Mouse (Mus musculus) lung, postnatal 36 days (tissue): ENCODE measurements around the gene Ralgapa1.
"Not testable (repeated sequence)": the region's sequence is repeated elsewhere in the genome, so short reads cannot be mapped to it uniquely, and the experiment has no call there.

ENCODE experiments used
- DNase-seq: peaks from one replicate; pipeline ENCODE4 v3.0.0; 2022; ENCODE audit warnings: mixed read lengths

Gene Ralgapa1

DNA sequence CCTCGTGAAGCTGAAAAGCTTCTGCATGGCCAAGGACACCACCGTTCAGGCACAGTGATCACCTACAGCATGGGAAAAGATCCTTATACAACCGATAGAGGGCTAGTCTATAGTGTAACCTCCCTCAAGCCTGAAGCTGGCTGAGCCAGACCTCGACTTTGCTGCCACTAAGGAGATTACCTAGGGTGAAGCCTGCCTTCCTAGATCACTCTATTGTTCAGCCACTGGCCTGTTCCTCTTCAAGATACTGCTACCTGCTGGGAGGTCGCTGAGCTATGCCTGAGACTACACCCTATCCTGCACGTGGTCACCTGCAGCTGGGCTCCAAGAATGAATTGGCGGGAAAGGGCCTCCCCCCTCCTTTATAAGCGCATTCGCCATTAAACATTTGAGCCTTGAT, 234.0 kb downstream of the Ralgapa1 start:
- not testable (repeated sequence) for DNase-seq

- DNase-seq: peak; percentile 23
Observed at GRCm38 (mm10) chr12:55573794-55574193, 247.2 kb downstream of the Ralgapa1 start.

- DNase-seq: no peak
Observed at GRCm38 (mm10) chr12:55573089-55573488, 247.9 kb downstream of the Ralgapa1 start.

GRCm38 (mm10) chr12:55571661-55572060, 249.3 kb downstream of the Ralgapa1 start:
- DNase-seq: peak; percentile 6

- no peak for DNase-seq
Observed at GRCm38 (mm10) chr12:55571181-55571580, 249.8 kb downstream of the Ralgapa1 start.

DNA sequence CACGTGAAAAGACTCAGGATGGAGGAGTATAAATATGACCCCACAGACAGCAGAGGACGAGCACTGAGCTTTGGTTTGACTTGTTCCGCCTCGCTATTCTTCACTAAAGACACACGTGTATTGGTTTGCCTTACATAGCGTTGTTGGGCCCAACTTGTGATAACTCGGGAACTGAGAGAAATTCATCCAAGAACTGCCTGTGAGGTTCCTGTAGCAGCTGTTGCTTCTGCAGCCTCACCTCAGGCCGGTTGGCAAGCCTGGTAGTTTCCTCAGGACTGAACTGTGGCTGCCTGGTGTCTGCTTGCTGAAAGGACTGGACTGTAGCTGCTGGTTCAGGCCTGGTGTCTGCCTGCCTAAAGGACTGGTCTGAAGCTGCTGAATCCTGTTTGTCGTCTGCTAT, 250.3 kb downstream of the Ralgapa1 start:
- no peak for DNase-seq

DNA sequence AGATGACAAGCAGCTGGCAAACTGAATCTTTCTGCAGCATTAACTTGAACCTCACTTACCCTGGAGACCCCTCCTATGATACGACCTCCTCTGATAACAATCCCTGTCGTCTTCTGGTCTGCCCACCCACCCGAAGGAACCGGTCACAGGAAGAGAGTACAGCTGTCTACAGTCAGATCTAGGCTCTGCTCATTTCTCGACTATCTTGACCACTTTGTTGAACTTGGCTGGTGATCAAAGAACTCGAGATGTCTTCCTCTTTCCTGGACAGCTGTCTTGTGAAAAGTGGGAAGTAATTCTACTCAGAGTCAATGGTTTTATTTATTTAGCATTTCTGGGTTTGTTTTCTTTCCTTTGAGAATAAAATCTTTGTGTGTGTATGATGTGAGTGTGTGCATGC, 251.3 kb downstream of the Ralgapa1 start:
- DNase-seq: peak; percentile 43

DNA sequence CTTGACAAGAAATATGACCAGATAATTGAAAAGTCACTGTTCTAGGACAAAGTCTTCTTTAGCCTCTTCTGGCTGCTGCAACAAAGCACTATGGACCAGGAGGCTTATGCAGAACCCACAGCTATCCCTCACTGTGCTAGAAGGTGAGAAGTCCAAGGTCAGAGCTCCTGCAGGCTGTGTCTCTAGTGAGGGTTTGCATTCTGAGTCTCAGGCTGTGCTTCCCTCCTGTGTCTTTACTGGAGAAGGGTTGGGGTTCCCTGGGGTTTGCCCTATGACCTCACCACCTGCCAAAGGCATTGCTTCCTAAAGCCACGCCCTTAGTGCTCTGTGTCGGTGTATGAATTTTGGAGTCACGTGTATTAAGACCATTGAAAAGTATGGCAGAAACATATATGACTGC, 252.5 kb downstream of the Ralgapa1 start:
- DNase-seq: no peak

GRCm38 (mm10) chr12:55566837-55567236, 254.1 kb downstream of the Ralgapa1 start:
- DNase-seq: no peak

DNA sequence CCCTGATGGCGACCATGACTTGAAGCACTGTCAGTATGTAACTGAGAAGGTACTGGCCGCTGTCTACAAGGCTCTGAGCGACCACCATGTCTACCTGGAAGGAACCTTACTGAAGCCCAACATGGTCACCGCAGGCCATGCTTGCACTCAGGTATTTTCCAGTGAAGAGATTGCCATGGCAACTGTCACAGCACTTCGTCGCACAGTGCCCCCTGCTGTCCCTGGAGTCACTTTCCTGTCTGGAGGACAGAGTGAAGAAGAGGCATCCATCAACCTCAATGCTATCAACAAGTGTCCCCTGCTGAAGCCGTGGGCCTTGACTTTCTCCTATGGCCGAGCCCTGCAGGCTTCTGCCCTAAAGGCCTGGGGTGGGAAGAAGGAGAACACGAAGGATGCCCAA, 255.1 kb downstream of the Ralgapa1 start:
- no peak for DNase-seq

DNA sequence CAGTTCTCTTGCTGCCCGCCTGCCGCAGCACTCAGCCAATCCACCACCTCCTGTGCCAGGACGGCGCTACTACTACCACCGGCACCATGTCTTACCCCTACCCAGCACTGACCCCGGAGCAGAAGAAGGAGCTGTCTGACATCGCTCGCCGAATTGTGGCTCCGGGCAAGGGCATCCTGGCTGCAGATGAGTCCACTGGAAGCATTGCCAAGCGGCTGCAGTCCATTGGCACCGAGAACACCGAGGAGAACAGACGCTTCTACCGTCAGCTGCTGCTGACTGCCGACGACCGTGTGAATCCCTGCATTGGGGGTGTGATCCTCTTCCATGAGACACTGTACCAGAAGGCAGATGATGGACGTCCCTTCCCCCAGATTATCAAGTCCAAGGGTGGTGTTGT, 255.8 kb downstream of the Ralgapa1 start, which contains the start of gene Aldoart2:
Gene Aldoart2 (plus strand): TSS at position 34 of the 400 bp plus-strand sequence.
- DNase-seq: no peak

GRCm38 (mm10) chr12:55564187-55564963, 256.6 kb downstream of the Ralgapa1 start:
- no peak for DNase-seq

- DNase-seq: no peak
Observed at GRCm38 (mm10) chr12:55563742-55564141, 257.2 kb downstream of the Ralgapa1 start.

DNA sequence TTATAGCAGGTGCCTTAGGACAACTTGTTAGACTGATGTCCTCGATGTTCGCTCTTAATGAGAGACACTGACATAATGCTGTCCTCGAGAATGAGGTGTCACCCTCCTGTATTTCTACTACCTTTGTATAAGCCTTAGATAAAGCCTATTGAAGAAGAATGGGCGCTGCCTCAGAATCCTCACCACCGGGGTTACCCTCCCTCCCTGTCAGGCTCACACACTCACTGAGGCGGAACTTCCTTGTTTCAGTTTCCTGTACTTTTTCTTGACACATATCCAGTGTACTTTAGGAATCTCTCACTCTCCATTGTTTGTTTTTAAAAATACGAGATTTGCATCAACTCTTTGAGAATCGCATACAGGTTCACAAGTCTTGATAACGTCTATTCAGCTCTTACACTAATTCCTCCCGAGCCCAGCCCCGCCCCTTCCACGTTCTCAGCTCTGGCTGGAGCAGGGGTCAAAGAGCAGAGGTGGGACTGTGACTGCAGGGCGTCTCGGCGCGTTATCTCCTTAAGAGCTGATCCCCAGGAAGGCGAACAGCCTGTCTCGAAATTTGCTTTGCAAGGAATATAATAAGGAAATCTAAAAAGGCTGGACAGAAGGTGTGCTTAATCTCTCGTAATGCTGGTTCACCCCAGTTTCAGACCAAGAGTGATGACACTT, 260.8 kb downstream of the Ralgapa1 start:
- DNase-seq: peak; percentile 39

DNA sequence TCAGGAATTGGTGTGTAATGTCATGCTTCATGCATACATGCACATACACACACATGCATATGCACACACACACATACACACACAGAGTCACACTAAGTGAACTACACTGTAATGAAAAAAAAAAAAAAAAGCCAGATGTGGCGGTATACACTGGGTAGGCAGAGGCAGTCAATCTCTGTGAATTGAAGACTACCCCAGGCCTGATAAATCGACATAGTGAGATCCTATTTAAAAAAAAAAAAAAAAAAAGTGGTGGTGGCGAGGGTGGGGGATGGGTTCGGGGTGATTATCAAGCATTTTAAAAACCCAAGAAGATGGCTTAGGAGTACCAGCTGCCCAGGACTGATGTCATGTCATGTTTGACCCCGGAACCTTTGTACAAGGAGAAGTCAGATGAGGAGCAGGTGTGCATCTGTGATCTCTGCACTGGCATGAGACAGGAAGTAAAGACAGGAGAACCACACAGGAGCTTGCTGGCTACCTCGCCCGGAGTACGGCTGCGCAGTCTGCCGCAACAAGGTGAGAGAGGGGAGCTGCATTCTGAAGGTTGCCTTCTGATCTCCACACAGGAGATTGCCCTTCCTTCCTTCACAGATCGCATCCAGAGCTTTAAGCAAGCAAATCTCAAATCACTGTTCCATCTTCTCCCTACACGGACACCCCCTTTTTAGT, 261.6 kb downstream of the Ralgapa1 start:
- no peak for DNase-seq

GRCm38 (mm10) chr12:55557866-55558265, 263.1 kb downstream of the Ralgapa1 start:
- no peak for DNase-seq

GRCm38 (mm10) chr12:55554901-55555300, 266.1 kb downstream of the Ralgapa1 start:
- DNase-seq: not testable (repeated sequence)
